Mouse (Mus musculus): ENCODE measurements around the gene Olfr18. TPM values are rescaled to one million over a fixed set of nuclear protein-coding genes. Genes with fewer than 3 reads are reported as not detected.
"Not testable (repeated sequence)": the region's sequence is repeated elsewhere in the genome, so short reads cannot be mapped to it uniquely, and the experiment has no call there.

Gene Olfr18
- not detected for total RNA-seq (2021)
- long read RNA-seq: 0 reads

DNA sequence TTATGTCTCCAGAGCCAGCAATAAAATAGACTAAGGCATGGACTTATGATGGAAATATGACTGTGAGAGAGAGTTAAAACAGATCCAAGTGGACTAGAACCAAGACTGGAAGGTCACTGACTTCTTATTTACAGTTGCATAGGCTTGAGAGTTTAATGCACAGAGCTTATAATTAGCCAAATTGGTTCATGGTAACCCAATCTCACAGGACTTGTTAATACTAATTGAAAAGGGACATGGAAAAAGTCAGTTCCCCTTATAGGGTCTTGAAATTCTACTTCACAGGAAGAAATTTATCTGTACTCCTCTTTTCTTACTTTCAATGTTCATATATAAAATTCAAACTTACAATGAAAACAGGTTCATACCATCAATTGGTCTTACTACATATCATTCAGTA, at the start of gene Olfr18:
Olfr18 (minus strand) TSS at position 101 of the 400 bp plus-strand sequence.
- no peak for DNase-seq (ENCODE audit: low spot score in 2 of 2)

DNA sequence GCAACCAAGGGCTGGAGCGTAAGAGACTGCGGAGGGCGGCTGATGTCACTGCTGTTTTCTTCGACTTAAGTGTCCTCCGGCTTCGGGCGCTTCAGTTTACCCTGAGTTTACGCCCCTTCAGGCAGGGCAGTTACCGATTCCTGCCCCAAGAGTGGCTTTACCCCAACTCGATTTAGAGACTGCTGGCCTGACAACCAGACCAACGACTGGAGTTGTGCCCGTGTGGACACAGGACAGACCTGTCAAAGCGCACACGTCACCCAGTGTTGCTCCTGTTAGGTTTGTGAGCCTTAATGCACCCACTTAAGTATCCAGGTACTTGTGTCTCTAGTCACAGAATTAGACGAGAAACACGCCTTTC, 49.4 kb upstream of the Olfr18 start:
- DNase-seq (ENCODE audit: low spot score in 2 of 2): peak in 1 of 2 experiments; percentile 0

- peak; percentile 82 to 91 for DNase-seq (ENCODE audit: low spot score in 2 of 2)
Measured at GRCm38 (mm10) chr9:20384532-20385342, 48.8 kb upstream of the Olfr18 start, which contains the start of gene Zfp560. Gene Zfp560 (minus strand): TSS chr9:20385177.

DNA sequence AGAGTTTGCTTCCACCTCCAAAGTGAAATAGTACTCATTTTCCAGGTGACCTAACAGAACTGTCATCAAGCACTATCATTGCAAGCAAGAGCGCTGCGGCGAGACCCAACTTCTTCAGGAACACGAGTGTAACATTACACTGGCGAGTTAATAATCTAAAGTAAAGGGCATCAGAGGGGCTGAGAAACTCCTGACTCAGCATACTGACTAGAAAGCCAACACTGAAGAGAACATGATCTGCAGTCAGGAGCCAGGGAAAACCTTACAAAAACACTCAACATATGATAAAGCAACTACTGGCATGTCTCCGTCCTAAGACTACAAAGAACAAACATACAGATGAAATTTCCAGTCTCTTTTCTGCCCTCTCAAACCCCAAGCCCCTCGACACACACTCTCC, 47.8 kb upstream of the Olfr18 start:
- no peak for DNase-seq (ENCODE audit: low spot score in 2 of 2)

DNA sequence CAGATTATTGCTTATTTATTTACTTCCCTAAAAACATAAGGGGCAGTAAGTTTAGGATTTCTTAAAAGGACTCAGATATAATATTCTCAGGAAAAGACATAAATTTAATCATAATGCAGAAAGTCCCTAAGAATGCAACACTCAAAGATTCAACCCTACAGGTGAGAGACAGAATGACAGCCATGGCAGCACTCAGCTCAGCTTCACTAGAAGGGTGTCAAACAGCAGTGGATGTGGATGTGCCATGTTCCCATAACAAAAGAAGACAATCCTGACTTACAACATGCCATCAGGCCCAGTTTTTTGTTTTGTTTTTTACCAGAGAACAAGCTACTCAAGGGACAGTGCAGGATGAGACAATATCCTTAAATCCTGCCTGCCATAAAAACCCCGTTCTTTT, 38.8 kb upstream of the Olfr18 start:
- no peak for DNase-seq (ENCODE audit: low spot score in 2 of 2)

DNA sequence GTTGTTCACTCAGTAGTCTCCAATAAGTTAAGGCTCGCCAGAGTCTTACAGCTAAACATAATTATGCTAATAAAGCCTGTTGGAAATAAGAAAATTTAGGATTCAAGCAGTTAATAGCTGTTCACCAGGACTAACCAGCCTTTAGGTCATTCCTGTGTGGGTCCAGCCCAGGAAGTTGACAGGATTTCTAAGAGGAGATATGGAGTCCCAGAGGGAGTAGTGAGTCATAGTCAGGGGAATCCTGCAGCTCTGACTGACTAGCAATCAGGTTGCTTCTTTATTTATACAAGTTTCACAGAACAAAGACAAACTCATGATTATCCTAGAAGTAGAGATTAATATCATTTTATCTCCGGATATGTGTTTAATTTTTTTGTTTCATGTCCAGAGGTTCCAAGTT, 31.4 kb upstream of the Olfr18 start:
- DNase-seq (ENCODE audit: low spot score in 2 of 2): no peak

DNA sequence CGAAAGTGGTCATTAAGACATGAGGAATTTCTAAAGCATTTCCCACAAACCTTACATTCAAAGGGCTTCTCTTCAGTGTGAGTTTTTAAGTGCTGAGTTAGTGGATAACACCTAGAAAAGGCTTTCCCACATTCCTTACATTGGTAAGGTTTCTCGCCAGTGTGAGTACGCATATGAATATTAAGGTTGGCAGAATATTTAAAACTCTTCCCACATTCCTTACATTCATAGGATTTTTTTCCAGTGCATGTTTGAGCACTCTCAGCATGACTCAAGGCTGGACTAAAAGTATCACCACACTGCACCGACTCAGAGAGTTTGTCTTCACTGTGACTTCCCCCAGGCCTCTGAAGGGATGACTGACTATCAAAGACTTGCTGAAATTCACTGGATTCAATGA, 12.6 kb upstream of the Olfr18 start:
- DNase-seq (ENCODE audit: low spot score in 2 of 2): no peak

GRCm38 (mm10) chr9:20298232-20298631, 37.7 kb downstream of the Olfr18 start, which contains the start of gene Olfr873:
Gene Olfr873 (plus strand): TSS chr9:20298532.
- DNase-seq (ENCODE audit: low spot score in 2 of 2): no peak

DNA sequence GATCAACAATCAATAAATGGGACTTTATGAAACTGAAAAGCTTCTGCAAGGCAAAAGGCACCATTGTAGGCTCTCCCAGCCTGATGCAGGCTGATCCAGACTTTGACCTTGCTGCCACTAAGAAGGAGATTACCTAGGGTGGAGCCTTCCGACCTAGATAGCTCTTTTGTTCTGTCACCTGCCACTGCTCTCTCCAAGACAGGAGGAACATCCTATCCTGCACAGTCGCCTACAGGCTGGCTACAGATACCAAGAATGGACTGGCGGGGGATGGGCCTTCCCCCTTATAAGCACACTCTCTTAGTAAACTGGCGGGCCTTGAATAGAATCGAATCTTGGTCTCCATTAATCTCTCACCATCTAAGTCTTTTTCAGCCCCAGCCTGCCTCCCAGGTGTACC, 40.3 kb downstream of the Olfr18 start:
- DNase-seq (ENCODE audit: low spot score in 2 of 2): not testable (repeated sequence)

GRCm38 (mm10) chr9:20282051-20282450, 53.8 kb downstream of the Olfr18 start, which contains the start of gene Olfr39:
Gene Olfr39 (plus strand): TSS chr9:20282351.
- no peak for DNase-seq (ENCODE audit: low spot score in 2 of 2)

Other genes starting within 250 kb of the Olfr18 start
- not detected for gene Olfr868, start 237.5 kb downstream of the Olfr18 start, total RNA-seq (2021)
- not detected for gene Olfr869, start 207.1 kb downstream of the Olfr18 start, total RNA-seq (2021)
- not detected for gene Olfr870, start 162.0 kb downstream of the Olfr18 start, total RNA-seq (2021)
- gene Olfr871, start 123.9 kb downstream of the Olfr18 start, total RNA-seq (2021): not detected
- not detected for gene Olfr872, start 99.0 kb downstream of the Olfr18 start, total RNA-seq (2021)
- not detected for gene Olfr39, start 53.7 kb downstream of the Olfr18 start, total RNA-seq (2021)
- not detected for gene Olfr873, start 37.6 kb downstream of the Olfr18 start, total RNA-seq (2021)
- gene Zfp560, start 49.1 kb upstream of the Olfr18 start, total RNA-seq (2021): 1 to 10 TPM; 9.3 to 9.6 TPM
- gene Zfp26, start 124.1 kb upstream of the Olfr18 start, total RNA-seq (2021): 10 to 100 TPM; 21.2 to 26.0 TPM
- 10 to 100 TPM; 24.6 to 27.5 TPM for gene Zfp426, start 156.7 kb upstream of the Olfr18 start, total RNA-seq (2021)
- gene Zfp266, start 185.3 kb upstream of the Olfr18 start, total RNA-seq (2021): 10 to 100 TPM; 41.6 to 45.7 TPM
- 10 to 100 TPM; 17.1 to 18.0 TPM for gene Zfp846, start 245.2 kb upstream of the Olfr18 start, total RNA-seq (2021)

All from layer of hippocampus, adult 18-20 months (tissue).